Mouse (Mus musculus) layer of hippocampus, adult 2 months (tissue): ENCODE measurements around the gene Fam168b. TPM values are rescaled to one million over a fixed set of nuclear protein-coding genes. Genes with fewer than 3 reads are reported as not detected.

Experiments used
- DNase-seq, 2 experiments: peaks; one replicate each; pipeline ENCODE4 v3.0.0; 2022; ENCODE audit warnings: low spot score in 2 of 2
- H3K27ac ChIP-seq: fragments of 200-600 bp; 2 replicates; pipeline ENCODE4 v1.8.1; 2022
- H3K4me3 ChIP-seq: fragments of 200-600 bp; 2 replicates; pipeline ENCODE4 v1.8.1; 2022; ENCODE audit warnings: mild to moderate bottlenecking
- CTCF ChIP-seq: fragments of 200-600 bp; conservative IDR thresholded peaks from 2 replicates; pipeline ENCODE4 v1.8.1; 2022; ENCODE audit warnings: antibody characterized with exemption, mild to moderate bottlenecking, moderate library complexity
- total RNA-seq, 2 experiments: library from RNA; stranded (reverse); gene quantifications; 2 replicates each; pipeline ENCODE4 v1.2.3; 2021

Fam168b gene
- total RNA-seq, 2 experiments from 2014 or later = 223 to 226 TPM

DNA sequence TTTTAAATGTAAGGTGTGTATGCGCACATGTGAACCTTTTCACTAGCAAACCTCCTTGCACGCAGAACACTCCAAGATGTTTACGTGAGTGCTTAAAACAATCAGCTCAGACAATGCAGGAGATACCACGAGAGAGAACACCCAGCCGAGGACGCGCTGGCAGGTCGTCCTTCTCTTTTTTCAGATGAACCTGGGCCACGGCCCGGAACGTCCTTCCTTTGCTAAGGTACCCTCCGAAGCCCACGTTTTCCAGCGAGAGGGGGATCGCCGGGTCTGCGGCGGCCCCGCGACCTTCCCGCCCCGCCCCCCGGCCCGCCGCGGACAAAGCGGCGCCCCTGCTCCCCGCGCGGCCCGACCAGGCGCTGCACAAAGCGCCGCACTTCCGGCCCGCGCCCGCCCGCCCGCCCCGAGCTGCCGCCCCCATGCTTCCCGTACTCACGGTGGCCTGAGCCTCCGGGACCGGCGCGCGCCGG, 440 bp downstream of the Fam168b start:
- TF ChIP-seq CTCF = peak; percentile 41
- no peak for DNase-seq
- peak overlapping the region; percentile 90 for H3K4me3 ChIP-seq
- peak overlapping the region; percentile 97 for H3K27ac ChIP-seq

DNA sequence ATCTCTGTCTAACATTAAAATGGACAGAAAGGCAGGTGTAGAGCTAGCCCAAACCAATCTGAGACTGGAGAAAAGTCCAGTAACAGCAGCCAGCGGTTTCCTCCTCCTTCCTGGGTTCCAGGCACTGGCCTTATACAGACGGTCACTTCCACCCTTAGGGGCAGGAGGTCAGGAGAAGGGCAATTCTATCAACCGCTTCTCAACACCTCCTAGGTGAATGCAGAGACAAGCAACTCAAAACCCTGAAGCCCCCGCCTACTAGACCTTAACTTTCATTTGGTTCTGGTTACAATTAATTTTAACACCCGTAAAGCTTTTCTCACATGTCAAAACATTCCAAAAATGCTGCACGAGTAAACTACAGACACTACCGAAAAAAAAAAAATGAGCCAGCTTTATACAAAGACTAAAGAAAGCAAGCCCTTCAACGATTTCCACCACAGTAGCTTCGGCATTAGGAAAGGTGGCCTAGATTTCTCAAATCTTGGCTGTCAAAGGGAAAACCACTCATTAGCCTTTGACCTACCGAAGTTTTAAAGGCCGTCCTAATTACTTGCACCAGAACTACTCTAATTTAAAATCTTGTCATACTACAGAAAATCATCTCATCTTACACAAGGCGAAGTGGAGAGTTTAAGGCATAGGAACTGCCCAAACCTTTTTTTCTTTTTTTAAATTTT, 1.0 kb downstream of the Fam168b start:
- TF ChIP-seq CTCF = no peak
- Histone ChIP-seq H3K4me3 (peak overlapping the region; percentile 90), H3K27ac (peak overlapping the region; percentile 97)
- DNase-seq = peak in 1 of 2 experiments; percentile 56

DNA sequence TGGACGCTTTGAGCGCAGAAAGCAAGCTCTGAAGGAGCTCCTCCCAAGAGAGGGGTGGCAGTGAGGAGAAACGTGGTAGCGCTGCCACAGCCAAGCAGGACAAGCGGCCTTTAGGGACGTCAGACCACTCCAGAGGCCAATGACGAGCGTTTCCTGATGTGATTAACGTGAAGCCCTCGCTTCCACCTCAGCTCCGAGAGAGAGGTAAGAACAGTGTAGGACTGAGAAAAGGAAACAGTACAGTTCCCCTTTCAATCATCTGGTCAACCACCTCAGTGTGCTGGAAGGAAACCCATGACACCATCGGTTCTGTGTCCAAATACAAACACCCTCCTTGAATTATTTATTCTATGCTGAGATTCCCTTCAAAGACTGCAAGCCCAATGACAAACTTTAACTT, 3.6 kb downstream of the Fam168b start:
- Histone ChIP-seq H3K27ac (peak overlapping the region; percentile 57), H3K4me3 (peak overlapping the region; percentile 11; the same call in 1 of the 2 replicates)
- DNase-seq = no peak
- TF ChIP-seq CTCF = no peak

DNA sequence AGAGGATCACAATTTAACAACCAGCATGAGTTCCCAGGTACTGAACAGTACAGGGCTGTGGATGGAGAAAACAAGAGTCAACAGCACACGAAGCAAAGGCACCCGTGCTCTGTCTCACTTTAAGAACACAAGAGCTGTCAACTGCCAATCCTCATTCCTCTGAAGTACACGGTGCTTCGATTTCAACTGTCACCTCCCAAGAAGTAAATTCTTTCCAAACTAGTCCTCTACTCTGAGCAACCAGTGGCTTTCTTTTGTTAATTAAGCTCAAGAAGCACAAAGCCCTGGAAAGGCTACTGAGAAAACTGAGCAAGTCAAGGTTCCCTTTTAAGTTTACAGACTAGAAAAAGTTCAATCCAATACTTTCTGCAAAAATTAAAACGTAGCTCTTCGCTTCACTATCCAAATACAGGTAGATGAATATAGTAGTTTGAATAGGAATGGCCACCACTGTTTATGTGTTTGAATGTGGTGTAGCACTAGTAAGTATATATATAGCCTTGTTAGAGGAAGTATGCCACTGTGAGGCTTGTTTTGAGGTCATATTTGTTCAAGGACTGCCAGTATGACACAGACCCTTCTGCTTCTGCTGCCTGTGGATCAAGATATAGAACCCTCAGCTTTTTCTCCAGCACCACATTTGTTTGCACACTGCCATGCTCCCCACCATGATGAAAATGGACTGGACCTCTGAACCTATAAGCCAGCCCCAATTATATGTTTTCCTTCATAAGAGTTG, 4.7 kb downstream of the Fam168b start:
- Histone ChIP-seq H3K27ac (peak overlapping the region; percentile 43), H3K4me3 (no peak overlapping the region)
- no peak for DNase-seq
- no peak for TF ChIP-seq CTCF

DNA sequence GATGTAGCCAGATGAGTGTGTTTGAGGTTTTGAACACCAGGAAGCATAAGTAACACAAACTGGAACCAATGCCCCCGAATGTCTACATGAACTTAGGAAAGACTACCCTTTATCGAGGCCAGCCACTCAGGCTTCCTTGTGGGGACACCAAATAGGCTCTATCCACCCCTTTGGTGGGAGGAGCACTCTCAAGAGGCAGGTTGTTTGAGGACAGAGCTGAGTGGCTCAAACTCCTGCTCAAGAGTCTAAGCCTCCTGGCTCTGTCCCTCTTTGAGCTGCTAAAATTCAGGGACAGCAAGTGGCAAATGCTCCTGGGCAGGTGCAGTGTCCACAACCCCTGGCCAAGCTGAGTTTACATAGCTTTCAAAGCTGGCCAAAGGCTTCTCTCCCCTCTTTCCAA, 8.0 kb downstream of the Fam168b start:
- no peak for TF ChIP-seq CTCF
- Histone ChIP-seq H3K27ac (no peak overlapping the region), H3K4me3 (no peak overlapping the region)
- no peak for DNase-seq

DNA sequence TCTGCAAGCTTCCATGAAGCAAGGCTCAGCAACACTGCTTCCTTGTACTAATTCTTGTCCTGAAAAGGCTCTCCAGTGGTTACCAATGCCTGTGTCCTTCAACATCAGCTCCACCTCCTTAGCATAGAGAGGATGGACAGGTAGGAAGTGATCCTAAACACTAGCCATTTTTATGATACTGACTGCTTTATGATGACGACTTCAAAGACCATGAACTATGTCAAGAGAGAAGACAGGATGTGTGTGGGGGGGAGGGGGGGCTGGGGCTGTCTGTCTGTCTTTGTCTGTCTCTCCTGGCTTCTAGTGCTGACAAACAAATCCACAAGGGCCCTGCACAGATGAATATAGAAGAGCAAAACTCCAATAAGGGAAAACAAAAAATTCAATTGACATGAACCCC, 11.5 kb downstream of the Fam168b start:
- no peak for DNase-seq
- Histone ChIP-seq H3K4me3 (no peak overlapping the region), H3K27ac (no peak overlapping the region)
- TF ChIP-seq CTCF = no peak

DNA sequence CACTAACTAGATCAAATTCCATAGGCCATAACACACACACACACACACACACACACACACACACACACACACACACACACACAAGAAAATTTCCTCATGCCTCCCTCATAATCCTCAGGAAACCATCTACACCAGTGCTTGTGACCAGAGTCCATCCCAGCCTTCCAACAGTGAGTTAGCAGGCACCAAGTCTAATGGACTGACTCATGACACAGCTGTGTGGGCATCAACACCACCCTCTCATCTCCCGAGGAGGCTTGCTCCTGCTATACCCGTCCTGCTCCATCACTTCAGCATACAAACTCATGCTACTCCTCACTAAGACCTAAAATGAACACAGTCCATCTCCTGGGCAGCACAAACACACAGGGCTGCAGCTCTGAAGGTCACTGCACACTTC, 11.9 kb downstream of the Fam168b start:
- Histone ChIP-seq H3K27ac (no peak overlapping the region), H3K4me3 (no peak overlapping the region)
- no peak for TF ChIP-seq CTCF
- DNase-seq = no peak

DNA sequence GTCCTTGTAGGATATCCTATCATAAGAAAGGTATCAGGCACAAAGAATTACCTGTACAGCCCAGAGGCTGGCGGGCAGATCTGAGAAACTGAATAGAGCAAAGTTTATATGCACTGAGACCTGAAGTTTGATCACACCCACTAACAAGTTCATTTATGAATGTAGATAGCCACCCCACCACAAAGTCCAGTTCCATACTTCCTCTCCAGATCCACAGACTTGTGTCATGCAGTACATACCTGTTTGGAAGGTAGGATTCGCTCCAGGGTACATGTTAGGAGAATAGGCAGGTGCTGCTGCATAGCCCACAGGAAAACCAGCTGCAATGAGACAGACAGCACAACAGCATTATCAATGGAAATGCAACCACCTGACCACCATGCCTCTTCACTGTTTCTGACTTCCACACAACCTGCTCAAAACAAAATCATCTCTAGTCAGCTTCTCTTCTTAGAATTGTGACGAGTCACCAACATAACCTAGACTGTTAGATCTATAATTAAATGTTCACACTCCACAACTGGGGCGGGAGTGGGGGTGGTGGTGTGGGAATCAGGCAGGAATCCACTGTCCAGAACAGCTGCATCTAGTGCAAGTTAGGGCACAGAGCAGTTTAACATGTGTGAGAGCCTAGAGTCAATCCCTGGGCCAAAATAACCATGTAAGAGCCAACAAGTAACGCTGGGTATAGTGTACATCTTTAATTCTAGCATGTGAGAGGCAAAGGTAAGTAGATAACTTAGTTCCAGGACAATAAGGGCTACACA, 14.2 kb downstream of the Fam168b start:
- TF ChIP-seq CTCF = no peak

DNA sequence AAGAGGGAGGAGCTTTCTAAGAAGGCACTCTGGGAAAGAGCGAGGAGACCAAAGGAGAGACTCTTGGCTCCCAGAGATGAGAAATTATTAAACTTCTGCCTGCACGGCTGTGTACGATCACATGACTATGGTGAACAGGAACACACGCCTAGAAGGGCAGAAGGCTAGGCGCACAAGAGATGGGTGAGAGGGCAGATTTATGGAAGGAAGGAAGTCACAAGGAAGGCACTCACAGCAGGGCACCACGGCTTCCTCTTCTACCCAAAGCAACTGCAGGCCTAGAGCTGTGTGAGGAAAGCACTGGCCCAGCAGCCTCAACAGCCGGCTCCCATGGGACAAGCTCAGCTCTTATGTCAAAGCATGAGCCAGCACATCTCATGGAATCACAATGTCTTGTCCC, 15.0 kb downstream of the Fam168b start:
- no peak overlapping the region for H3K27ac ChIP-seq
- H3K4me3 ChIP-seq = no peak overlapping the region
- no peak for TF ChIP-seq CTCF
- DNase-seq = no peak

More for the DNA sequence above, 14.2 kb downstream of the Fam168b start:
- Histone ChIP-seq H3K4me3 (no peak overlapping the region), H3K27ac (no peak overlapping the region)
- no peak for DNase-seq

DNA sequence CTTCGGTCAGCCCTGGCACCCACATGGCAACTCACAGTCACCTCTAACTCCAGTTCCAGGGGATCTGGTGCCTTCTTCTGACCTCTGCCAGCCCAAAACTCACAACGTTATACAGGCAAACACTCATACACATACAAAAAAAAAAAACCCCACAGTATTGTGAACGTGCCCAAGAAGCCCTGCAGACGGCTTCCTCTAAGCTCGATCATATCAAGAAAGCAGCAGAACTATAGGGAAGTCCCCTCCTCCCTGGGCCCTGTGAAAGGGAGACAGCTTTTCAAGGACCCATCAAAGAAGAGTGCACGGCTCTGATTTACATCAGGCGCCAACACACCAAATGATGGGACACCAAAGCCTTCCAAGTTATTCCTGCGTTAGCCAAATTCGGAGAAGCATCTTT, 17.0 kb downstream of the Fam168b start:
- Histone ChIP-seq H3K4me3 (no peak overlapping the region), H3K27ac (no peak overlapping the region)
- DNase-seq = no peak
- TF ChIP-seq CTCF = no peak

DNA sequence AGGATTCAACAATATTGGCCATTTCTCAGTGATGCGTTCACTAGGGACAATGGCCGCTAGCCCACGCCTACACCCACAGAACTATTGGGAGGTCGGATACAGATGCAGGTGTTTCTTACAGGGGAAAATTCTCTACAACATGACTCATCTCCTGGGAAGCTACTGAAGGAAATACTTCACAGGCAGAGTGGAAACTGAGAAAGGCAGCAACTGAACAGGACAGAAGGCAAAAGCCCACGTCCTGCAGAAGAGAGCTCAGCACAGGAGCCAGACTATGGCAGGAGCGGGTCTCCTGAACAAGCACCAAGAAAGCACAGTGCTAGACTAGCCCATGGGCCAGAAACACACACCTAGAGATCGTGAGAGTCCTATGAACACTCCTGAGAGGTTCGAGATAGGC, 18.7 kb downstream of the Fam168b start:
- DNase-seq = no peak
- Histone ChIP-seq H3K27ac (peak overlapping the region; percentile 46; the same call in 1 of the 2 replicates), H3K4me3 (no peak overlapping the region)
- TF ChIP-seq CTCF = no peak

DNA sequence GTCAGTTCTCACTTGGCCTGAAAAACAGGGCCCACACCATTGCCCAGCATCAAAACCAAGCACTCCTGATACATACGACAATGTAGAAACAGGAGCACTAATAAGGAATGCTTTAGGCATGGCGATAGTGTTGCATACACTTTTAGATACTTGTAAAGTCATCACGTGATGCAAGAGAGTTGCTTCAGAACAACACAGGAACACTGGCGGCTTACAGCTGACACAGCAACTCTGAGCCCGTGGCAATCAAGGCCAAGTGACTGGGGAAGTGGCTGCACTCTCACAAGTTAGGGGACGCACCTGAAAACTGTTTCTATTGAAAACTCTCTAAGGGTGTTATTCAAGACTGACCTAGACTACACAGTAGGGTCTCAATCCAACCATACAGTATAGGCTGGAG, 19.5 kb downstream of the Fam168b start:
- DNase-seq = no peak
- TF ChIP-seq CTCF = no peak
- H3K27ac ChIP-seq = peak overlapping the region; percentile 46; the same call in 1 of the 2 replicates
- no peak overlapping the region for H3K4me3 ChIP-seq

DNA sequence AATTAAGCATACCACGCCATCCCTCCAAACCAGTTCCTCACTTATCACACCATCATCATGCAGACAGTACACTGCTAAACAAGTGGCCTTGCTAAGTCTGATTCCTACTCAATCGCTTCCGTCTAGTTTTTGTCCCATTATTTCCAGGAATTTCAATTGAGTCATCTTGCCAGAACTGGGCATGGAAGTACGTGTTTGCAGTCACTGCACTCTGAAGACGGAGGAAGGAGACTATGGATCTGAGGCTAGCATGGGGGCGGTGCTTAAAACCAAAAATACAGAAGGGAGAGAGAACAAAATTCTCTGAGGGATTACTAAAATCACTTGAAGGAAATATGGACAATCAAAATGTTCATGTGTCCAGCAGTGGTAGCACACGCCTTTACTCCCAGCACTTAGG, 20.1 kb downstream of the Fam168b start:
- DNase-seq = no peak
- no peak for TF ChIP-seq CTCF
- peak overlapping the region; percentile 32; the same call in 1 of the 2 replicates for H3K27ac ChIP-seq
- no peak overlapping the region for H3K4me3 ChIP-seq
